Mouse (Mus musculus) common myeloid progenitor, adult 5-6 weeks (primary cell): ENCODE measurements around the gene Dcaf17. TPM values are rescaled to one million over a fixed set of nuclear protein-coding genes. Genes with fewer than 3 reads are reported as not detected.

ENCODE experiments used
- total RNA-seq: library from RNA; stranded (forward); fragments of 200-1000, 187-1606 nt; gene quantifications from 2 replicates; pipeline ENCODE4 v1.2.3, GENCODE M21; 2017

Dcaf17 gene
- total RNA-seq, 1 experiment from 2014 or later, result 18.1 TPM

Other genes with a start within 250 kb of the Dcaf17 start
- 88.6 and 89.8 TPM in 2 replicates for gene Tlk1, start 229.6 kb upstream of the Dcaf17 start, total RNA-seq
- 18.7 and 28.3 TPM in 2 replicates for gene Mettl8, start 255 bp downstream of the Dcaf17 start, total RNA-seq
- 0.14 TPM in 1 of 2 replicates, not detected in the other for gene Cybrd1, start 62.6 kb downstream of the Dcaf17 start, total RNA-seq
- gene Dync1i2, start 156.4 kb downstream of the Dcaf17 start, total RNA-seq, result 112 and 117 TPM in 2 replicates